Mouse (Mus musculus) natural killer cell, adult 2 months (primary cell): ENCODE measurements around the gene Higd1a.

ENCODE experiments used
- DNase-seq, 2 experiments: peaks; one replicate each; pipeline ENCODE4 v3.0.0; 2022; ENCODE audit warnings: low spot score in 2 of 2

Gene Higd1a

DNA sequence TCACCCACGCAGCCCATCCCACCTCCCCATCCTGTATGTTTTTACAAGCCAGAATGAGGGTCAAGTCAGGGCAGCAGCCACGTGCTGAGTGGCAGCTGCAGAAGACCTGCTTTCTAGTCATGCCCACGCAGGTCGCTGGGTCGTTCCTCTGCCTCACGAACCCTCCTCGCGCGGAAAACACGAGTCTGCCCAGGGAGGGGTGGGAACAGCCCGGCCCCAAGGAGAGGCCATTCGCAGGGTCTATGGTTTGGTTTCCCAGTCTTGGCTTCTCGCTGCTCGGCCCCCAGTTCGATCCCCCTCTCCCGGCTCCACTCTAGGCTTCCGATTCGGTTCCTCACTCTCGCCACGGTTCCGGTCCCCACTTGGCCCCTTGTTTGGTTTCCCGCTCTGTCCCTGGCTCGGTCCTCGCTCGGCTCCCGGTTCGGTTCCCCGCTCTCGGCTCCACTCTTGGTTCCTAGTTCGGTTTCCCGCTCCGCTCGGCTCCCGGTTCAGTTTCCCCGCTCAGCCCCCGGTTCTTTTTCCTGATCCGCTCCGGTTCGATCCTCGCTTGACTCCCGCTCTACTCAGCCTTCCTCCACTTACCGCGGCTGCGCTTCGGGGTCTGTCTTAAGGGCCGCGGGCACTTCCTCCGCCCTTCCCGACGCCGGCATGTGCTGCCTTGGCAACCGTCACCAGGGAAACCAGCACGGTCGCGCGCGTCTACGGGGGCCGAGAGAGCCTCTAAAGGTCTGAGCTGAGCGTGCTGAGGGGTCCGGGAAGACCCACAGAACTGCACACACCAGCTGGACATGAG lies 19.1 kb downstream of the Higd1a start, which contains the start of gene Ccdc13:
TSS of gene Ccdc13 (minus strand) at position 633 of the 793 bp plus-strand sequence.
- peak; percentile 32 to 44 for DNase-seq

DNA sequence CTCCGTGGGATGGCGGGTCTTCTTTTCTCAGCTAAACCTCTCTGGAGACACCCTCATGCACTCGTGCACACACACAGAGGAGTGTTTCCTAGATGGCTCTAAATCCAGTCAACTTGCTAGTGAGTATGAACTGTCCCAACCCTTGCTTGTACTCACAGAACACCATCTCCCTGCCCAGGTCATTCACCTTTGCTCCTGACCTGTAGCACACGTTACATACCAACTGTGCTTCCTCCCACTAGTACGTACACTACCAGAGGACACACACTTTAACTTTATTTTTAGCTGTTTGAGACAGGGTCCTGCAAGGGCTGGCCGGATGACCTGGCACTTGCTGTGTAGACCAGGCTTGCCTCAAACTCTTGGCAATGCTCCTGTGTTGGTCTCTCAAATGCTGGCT lies 20.2 kb downstream of the Higd1a start:
- DNase-seq, result no peak

GRCm38 (mm10) chr9:121833825-121834224 lies 24.3 kb downstream of the Higd1a start:
- no peak for DNase-seq

- DNase-seq, result peak; percentile 65 to 76
Observed at GRCm38 (mm10) chr9:121830956-121831293, 27.2 kb downstream of the Higd1a start.

- peak in 1 of 2 experiments; percentile 16 for DNase-seq
Observed at GRCm38 (mm10) chr9:121830243-121830955, 27.8 kb downstream of the Higd1a start.

- DNase-seq, result no peak
Observed at GRCm38 (mm10) chr9:121829270-121829992, 28.7 kb downstream of the Higd1a start.

DNA sequence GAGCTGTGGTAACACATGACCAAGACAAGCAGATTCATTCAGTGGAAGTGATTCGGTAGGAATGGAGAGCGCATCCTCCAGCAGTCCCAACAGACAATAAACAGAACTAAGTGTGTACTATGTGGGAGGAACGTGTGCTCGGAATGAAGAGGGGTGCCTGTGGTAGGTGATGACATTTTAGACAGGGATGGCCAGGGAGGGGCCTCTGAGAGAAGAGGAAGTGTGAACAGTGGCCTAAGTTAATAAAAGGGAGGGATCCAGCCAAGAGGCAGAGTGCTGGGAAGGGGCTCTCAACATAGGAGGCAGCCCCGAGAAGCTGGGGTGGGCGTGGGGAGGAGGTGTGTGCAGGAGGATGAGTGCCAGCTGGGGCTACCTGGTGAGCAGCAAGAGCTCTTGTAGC lies 29.8 kb downstream of the Higd1a start:
- DNase-seq, result no peak

- no peak for DNase-seq
Observed at GRCm38 (mm10) chr9:121826356-121826755, 31.8 kb downstream of the Higd1a start.

GRCm38 (mm10) chr9:121823991-121824390 lies 34.2 kb downstream of the Higd1a start:
- DNase-seq, result no peak

- no peak for DNase-seq
Observed at GRCm38 (mm10) chr9:121823051-121823450, 35.1 kb downstream of the Higd1a start.

DNA sequence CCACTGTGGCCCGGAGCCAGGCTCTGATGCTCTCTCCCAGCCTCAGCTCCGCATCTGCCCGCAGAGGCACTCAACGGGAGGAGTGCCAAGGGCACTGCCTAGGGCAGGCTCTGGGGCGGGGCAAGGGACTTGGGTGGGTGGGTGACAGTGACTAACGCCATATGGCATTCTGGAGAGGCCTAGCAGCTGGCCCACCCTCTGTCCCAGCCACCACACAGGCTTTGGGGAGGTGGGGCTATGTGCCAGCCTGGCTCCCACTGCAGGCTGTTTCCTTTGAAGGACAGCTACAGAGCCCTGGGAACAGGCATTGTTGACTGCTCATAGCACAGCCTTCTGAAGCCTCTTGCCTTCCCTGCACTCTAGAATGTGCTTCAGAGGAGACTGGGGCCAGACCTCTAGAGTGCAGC lies 35.6 kb downstream of the Higd1a start:
- no peak for DNase-seq

GRCm38 (mm10) chr9:121820765-121821164 lies 37.4 kb downstream of the Higd1a start:
- no peak for DNase-seq

DNA sequence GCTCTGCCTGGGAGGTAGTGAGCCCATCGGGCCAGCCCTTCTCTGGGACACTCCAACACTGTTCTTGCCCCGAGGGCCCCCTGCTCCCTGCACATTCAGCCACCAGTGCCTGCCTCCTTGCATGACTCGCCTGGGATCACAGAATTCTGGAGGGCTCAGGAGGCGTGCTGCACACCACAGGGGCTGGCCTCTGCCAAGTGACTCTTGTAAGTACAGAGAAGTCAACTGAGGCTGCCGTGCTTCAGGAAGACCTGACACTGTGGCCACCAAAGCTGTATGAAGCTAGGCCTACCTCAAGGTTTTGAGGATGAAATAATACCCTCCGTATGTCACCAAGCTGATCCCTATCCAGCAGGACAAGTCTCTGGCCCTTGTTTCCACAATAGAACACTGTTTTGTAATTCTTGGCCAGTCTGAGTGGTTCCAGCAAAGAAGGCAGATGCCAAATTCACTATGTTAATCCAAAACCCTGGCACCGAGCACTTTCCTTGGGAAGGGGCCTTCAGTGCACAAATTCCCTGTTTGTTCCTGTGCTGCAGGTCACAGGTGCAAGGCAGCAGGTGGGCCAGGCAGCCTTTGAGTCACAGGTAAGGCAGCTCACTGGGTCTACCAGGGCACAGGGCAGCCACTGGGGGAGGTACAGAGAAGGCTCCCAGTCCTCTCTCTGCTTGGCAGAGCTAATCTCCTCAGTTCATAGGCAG lies 38.2 kb downstream of the Higd1a start:
- no peak for DNase-seq

GRCm38 (mm10) chr9:121819073-121819770 lies 38.9 kb downstream of the Higd1a start:
- DNase-seq, result no peak

DNA sequence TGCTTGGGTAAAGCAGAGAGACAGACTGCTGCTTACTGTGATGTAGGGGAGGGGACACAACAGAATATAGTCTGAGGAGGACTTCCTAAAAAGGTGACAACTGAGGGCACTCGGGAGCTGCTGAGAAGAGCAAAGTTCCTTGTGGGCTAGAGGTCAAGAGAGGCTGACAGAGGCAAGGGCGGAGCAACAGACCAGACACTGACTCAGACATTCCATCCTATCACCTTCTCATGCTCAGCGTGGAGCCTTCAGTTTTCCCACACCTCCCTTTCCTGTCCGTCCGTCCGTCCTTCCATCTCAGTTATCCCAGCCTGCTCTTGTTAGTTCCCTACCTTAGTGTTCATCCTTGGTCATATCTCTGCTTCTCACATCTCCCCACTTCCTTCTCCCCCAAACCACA lies 43.0 kb downstream of the Higd1a start:
- no peak for DNase-seq

- no peak for DNase-seq
Observed at GRCm38 (mm10) chr9:121810081-121810821, 47.9 kb downstream of the Higd1a start.

DNA sequence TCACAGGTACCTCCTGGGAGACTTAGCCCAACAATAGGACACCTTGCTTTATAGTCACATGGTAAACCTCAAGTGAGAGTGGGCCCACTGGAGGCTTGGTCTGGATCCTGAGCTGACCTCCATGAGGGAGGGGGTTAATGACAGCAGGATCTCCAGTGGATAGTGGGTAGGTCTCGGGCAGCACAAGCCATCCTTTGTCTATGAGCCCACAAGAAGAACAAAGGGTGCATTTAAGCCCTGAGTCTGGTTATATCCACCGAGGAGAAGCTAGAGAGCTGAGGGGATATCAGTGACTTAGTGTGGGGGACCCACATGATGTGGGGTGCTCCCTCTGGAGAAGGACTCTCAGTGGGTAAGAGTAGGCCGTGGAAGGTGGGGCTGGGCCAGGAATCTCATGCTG lies 49.7 kb downstream of the Higd1a start:
- no peak for DNase-seq

GRCm38 (mm10) chr9:121807947-121808346 lies 50.2 kb downstream of the Higd1a start:
- no peak for DNase-seq

DNA sequence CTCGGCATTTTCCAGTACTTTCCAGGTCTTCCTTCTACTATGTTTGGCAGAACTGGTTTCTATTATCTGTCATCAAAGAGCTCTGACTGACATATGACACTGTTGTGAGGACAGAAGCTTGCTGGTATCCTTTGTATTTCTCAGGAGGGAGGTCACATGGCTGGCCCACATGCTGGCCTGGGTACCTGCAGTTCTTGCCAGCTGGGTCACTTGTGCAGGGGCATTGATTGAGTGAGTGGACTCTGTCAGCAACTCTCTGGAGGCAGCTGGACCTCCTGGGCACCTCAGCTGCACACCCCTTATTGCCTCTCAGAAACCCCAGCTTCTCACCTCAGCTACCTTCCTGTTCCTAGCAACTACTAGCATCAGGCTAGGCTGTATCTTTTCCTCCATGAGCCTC lies 50.6 kb downstream of the Higd1a start:
- DNase-seq, result no peak

GRCm38 (mm10) chr9:121802747-121803146 lies 55.4 kb downstream of the Higd1a start:
- no peak for DNase-seq
